Mouse (Mus musculus) kidney, adult 8-10 months (tissue): ENCODE measurements around the gene Rab3c.

Source experiments
- DNase-seq, 2 experiments: peaks; one replicate each; pipeline ENCODE4 v3.0.0; 2022

Gene Rab3c

DNA sequence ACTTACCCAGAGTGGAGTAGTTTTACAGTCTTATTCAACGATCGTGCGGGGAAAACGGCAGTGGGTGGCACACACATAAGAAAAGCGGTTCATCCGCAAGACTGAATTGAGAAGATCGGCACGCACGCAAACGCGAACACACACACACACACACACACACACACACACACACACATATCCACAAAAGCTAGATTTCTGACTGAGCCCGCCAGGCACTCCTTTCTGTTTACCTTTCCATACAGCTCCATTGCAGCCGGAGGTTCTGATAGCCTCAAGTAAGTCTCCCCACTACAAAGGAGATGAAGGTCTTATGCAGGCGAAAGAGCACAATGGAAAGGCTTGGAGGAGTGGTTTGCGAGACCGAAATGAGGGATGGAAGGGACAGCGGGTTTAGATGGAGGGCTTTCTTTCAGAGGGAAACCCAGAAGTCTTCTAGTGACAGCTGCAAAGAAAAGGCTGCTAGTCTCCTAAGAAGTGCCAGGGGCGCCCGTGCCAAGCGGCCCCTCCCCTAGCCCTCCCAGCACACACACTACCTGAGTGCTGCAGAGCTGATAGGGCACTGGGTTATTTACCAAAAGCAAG lies at the start of gene Rab3c:
Gene Rab3c (minus strand): TSS at position 434 of the 582 bp plus-strand sequence.
- no peak for DNase-seq

DNA sequence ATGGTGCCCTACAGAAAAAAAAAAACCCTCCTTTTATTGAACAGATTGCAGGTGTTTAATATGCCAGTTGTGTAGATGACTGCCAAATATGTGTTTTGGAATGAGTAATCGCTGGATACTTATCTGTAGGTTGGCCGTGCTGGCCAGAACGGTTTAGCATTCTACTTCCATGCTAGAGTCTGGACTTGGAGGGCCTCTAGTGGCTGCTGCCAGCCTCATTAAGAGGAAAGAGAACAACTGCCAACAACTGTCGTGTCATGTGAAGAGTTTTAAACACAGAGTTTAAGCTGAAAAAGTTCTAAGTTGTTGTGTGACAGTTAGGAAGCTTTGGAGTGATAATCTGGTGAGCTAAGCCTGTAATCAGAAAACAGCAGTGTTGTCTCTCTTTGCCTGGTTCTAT lies 38.0 kb upstream of the Rab3c start:
- no peak for DNase-seq

DNA sequence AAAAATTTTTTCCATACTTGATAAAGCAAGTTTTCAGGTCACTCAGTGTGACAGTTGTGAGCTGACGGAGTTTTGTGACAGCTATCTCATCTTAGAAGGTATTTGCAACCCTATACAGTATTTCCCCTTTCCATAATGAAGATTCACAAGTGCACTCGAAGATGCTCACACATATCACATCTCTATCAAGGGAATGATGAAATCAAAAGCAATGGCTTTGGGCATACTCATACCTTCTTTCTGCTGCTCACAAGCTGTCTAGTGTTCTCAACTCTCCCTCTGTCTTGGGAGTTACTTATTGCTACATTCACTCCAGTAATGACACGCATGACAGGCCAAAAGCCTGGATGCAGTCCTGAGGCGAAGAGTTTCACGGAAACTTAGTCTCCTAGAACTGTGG lies 26.4 kb upstream of the Rab3c start:
- DNase-seq = no peak

DNA sequence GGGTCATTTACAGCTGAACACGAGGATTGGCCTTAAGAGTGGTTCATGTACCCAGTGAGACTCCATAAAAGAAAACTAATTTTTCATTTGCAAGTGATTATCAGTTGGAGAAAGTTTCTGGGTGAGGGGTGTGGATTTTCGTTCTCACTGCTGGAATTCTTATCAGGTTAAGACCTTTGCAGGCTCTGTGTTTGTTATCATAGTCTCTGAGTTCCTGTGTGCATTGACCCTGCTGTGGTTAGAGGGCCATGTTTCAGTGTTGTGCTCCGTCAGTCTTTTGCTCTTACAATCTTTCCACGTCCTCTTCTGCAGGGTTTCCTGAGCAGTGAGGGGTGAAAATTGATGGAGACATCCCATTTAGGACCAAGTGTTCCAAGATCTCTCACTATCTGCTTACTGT lies 16.3 kb upstream of the Rab3c start:
- no peak for DNase-seq

DNA sequence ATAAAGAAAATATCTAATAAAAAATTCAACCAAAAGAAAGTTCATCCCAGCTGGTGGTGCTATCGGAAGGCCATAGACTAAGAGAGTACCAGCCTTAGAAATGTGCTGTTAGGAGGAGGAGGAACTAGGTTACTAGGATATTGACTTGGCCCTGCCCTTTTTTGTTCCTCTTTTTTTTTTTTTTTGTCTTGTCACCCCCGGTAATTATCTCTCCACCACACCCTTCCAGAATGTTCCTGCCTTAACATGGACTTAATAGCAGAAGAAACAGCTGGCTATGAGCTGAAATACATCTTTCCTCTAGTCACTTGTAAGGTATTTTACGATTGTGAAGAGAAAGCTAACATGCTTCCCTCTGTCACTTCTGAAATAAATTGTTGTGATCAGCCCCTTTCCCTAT lies 7.7 kb upstream of the Rab3c start:
- DNase-seq = no peak

DNA sequence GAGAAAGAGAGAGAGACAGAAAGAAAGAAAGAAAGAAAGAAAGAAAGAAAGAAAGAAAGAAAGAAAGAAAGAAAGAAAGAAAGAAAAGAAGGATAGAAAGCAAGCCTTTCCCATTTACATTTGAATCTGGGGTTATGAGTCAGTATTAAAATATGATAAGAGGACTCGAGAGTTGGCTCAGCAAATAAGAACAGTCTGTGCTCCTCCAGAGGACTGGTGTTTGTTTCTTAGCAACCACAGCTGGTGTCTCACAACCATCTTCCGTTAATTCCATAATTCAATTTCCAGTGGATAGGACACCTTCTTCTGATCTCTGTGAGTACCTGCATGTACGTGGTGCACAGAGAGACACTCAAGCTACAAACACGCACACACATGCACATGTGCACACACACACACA lies 3.0 kb upstream of the Rab3c start:
- no peak for DNase-seq

DNA sequence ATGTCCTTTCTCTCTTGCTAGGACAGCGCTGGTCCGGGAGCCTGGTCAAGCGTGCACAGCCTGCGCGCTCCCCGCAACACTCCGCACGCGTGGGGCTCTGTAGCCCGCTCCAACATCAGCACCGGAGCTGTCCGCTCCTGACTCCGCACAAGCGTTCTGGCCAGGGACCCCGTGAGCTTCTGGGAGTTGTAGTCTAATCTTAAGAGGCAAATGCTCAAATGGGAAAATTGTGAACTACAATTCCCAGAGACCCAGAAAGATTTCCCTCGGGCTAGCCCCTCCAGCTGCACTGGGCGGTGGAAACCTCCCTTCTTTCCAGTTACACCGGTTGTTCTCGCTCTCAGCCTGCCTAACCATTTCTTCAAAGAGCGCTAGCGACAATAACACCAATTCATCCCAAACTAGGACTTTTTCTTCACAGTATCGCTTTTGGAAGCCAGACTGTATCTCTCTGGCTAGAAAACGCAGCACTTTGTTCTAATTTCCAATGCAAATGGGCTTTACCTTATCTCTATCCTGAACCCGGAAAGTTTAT lies 701 bp downstream of the Rab3c start:
- peak; percentile 12 to 29 for DNase-seq

DNA sequence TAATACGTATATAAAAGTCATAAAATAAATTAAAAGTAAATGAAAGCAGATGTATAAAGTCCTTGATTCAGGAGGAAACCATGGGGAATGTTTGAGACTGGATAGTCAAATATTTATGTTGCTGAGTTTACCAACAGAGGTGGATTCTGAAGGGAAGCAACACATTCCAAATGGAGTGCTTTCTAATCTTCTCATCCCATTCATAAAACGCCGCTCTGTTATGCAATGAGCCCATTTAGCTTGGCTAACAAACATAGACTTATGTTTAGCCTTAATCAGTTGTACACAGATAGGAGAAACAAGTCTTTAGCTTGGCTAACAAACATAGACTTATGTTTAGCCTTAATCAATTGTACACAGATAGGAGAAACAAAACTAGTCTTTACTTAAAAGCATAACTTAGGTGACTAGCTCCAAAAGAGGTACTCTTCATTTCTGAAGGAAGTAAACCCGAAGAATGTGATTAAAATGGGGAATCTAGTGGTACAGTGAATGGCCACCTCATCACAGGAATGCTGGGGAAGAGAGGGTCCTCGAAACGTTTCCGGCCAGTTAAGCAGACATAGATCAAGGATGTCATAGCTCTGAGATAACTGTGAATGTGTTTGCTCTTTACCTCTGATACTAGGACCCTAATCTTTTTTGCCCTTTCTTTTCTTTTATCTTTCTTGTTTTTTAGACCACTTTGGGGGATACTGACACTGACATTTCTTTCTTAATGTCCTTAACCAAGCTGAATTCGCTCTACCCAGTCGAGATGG lies 1.6 kb downstream of the Rab3c start:
- no peak for DNase-seq

DNA sequence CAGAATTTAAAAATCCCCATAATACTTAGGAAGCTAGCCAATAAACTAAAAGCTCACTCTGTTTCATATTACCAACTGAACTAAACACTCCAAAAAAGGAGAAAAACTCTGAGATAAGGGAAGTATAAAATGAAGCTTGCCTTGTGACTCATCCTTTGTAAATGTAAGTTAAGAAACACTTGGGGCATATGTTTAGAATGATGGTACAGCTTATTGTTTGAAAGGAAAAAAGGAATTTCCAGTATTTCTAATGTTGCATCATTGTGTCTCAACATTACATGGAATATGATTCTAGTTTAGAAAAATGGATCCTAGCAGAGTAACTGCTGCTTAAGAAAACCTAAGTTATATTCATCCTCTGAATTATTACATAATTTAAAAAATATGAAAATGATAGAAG lies 3.1 kb downstream of the Rab3c start:
- DNase-seq = no peak

DNA sequence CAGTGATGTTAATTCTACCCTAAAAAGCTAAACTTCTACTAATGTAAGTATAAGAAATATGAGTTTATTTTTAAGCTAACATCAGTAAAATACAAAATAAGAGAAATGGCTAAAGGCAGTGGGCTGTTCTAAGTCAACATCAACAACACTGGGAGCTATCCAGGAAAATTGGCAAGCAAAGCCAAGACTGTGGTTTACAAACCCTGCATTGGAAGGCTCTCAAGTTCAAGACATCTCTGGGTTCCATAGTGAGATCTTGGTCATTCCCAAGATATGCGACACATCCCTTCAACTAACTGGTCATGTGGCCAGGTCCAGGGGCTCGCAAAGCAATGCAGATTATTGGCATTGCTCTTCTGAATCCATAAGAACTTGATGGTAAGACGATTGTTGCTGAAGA lies 5.3 kb downstream of the Rab3c start:
- DNase-seq = no peak

DNA sequence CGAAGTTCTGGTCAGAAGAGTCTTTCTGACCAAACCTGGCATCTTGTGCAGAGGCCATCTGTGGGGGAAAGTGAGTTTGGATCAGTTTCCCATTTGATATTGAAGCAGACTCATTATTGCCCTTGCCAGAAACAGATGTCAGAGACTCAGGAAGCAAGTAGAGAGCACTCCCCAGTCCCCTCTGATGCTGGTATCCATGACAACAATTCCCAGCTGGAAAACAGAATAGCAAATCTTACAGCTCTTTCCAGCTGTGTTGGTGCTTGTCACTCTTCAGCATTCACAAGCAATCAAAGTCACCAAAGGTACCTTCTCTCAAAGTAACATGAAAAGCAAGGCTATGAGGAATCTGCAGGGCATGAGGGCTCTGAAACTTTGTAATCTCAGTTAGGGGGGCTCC lies 20.1 kb downstream of the Rab3c start:
- no peak for DNase-seq

DNA sequence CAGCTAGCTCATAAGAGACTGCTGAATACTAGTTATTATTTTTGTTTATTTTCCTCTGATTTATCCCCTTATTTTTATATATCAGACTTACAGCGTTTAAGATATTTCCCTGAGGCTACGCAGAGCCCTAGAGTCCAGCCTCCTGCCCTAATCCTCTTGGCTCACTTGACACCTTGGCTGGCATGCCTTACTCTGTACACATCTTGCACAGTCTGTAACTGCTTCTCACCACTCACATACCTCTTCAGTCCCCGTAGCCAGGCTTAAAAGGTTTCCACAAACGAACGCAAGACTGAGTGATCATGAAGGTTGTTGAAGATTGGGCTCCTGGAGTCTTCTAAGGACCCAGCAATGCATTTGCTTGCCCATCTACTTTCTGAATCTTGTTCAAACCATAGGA lies 29.3 kb downstream of the Rab3c start:
- DNase-seq = no peak

DNA sequence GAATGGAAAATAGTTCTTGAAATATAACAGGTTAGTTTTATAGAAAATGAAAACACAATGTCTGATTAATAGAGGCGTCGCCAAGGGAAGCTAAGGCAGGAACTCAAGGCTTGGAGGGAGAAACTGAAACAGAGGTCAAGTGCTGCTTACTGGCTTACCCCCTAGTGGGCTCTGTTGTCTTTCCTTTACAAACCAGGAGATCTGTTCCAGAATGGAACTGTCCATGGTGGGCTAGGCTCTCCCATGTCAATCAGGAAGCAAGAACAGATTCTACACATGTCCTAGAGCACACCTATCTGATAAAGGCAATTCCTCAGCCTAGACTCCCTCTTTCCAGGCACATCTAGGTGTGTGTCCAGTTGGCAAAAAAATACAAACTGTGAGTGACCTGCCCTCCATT lies 32.3 kb downstream of the Rab3c start:
- no peak for DNase-seq

DNA sequence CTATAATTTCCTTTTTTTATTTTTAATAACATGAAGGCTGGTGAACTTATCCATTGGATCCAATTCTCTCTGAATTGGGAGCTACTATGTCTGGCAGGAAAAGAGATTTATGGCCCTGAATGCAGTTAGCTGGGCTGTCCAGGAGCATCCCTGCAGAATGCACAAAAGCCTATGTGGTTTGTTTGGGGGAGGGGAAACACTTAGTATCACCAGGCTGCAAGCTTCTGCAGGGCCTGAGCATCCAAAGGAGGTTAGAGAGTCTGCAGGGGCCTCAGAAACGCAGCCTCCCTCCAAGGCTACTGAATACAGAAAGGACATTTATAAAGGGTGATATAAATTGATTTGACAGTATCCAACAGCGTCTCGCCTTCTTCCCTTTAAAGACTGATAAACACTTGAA lies 41.8 kb downstream of the Rab3c start:
- no peak for DNase-seq

DNA sequence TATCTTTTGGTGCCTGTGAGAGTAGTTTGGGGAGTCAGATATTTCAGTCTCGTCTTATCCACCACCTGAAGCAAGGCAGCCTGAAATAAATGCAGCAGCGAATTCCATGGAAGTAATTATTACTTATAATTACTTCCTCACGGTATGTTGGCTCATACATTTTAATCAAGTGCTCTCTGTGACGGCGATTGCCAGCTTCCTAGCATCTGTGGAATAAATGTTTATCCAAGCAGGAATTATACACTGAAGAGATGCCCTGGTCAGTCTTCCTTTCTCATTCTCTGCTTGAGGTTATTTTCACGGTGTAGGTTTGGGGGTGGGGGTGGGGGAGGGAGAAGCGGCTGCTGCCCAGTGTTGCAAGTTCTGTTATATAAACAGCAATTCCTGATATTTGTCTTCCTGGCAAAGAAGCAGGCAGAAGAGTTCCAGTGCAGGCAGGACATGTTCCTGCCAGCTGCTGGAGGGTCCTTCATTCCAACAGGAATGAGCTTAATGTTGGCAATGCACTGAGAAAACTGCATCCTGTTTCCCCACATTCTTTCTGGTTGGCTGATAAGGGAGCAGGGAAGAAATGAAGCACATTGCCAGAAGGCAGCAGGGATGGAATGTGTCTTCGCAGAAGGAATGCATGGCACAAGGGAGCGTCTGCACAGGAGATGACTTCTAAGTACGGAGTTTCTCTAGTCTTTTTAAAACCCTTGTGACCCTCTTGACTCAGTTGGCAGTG lies 43.4 kb downstream of the Rab3c start:
- DNase-seq = no peak

DNA sequence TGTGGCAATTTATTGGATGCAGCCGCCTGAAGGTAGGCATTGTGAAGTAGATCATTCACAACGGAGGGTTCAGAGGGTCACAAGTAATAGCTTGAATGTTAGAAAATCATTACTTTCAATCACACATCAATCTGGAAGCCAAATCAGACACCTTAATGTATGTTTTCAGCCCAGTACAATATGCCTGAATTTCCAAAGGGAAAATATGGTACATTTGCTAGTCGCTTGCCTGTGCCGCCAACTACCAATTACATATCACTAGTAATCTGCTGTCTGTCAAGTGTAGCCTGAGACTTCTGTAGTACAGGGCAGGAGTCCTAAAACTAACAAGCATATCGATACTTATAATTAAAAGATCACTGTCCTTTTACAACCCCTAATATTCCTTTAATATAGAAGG lies 47.4 kb downstream of the Rab3c start:
- DNase-seq = no peak

DNA sequence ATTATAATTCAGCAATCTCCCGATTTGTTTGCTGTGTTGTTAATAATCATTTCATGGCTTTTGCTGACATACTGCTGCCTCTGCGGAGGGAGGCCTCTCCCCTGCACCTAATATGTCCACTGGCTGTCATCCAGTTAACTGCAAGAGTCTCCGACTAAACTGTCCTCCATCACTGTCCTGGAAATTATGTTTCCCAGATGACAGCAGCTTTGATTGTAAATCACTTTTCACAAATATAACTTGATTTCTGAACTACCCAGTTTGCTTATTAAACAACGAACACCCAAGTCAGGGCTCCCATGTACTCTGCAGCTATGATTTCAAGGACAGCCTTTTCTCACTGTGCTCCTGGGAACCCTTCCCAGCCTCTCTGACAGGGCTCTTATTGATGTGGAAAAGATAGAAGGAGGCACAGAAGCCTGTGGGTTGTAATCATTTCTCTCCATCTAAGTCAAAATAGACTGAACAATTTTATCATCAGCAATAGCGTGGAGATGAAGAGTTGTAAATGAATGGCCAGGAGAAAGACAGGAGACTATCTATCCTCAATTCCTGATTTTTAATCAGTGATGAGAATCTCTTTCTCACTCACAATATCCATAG lies 49.6 kb downstream of the Rab3c start:
- no peak for DNase-seq

DNA sequence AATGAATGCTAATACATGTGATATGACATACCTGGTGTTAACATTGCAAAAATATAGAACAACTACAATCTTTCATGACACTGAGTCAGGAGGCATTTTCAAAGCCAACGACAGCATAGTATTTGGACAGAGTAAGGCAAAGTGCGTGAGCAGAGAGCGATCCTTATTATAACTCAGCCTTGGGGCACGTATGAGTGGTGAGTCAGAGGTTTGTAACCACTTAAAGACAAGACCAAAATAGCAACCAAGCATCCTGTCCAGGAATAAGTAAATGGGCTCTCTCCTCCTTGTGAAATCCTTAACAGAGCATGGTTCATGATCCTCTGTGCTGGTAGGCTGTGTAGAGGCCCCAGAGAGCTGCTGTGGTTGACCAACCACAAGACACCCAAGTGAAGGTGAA lies 50.8 kb downstream of the Rab3c start:
- DNase-seq = no peak

DNA sequence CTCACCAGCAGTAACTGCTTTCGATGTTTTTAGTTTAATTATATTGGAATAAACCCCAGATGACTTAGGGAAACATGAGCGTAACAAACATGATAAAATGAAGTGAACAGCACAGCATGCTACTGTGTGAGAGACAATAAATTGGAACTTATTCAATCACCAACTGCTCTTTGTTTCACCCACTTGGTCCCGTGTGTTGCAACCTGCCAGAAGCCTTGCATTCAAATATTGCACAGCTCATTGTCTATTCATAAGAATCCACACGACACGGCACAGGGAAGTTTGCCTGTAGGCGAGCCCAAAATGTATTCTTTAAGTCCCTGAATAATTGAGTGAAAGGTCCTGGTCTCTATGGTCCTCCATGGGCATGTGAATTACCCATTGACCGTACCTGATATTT lies 61.6 kb downstream of the Rab3c start:
- no peak for DNase-seq

DNA sequence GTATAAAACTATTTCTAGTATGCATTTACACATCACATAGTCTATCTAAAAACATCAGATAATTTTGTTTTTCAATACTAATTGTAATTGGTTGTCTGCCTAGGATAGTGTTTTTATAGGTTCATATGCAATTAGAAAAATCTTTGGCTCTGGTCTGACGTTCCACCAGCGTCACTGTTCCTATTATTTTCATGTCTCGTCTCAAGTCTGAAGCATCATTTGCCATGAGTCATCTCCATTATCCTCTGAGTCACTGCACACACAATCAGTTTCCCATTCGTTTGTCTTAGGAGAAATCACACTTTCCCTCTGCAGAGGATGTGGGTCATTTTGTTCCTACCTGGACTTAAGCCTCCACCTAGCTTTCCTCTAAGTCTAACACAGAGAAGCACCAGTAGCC lies 62.3 kb downstream of the Rab3c start:
- no peak for DNase-seq

DNA sequence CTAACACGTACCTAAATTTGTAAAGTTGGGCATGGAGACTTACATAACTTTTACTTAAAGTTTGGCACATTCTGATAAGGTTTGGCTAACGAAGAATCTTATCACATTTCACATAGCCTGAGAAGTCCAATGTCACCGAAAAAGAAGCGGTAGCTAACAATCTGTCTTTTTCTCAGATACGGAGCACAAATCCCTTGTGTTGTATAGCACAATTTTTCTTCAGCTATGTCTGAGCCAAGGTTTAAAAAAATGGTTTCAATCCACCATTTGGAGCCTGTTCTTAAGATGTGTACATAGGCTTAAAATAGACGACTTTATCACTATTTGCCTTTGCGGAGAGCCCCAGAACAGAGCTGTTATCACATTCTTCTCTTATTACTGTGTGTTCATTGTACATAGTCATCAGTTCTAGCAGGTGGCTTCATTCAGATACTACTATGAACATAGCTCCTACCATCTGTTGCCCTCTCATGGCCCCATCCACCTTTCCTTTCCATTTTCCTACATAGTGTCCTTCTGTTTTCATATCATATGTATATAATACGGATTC lies 69.2 kb downstream of the Rab3c start:
- DNase-seq = no peak

DNA sequence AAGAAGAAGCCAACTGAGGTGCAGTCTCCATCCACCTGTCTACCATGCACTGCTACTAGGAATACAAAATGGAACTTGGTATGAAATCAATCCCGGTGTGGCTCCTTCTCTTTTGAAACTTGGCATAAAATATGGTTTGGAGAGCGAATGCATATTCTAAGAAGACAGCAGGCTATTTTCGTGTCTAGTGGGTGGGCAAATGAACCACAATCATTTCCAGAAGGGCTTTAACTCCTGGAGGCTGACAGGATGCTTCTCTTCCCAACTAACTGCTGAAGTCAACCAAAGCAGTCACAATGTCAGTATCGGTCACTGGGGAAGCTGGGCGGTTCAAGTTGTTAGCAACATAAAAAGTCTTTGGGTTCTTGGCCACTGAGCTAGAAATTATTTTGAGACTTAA lies 81.9 kb downstream of the Rab3c start:
- no peak for DNase-seq

DNA sequence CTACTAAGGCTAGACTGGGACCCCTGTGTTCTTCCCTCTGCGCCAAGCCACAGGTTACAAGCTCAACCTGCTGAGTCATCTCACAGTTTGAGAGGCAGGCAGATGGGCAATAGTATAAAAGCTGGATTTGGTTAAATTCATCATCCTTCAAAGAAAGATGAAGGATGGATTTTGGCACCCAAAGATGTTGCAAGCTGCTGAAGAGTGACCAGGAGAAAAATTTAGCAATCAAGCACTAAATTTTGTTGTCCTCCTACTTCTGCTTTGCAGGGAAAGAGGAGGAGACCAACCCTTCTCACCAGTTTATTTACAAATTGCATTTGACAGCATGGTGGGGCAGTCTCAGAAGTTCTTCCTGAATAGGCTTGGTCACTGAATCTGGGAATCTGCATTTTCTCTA lies 90.8 kb downstream of the Rab3c start:
- no peak for DNase-seq
